Mouse (Mus musculus): ENCODE results near the gene Arsa. TPM values are rescaled to one million over a fixed set of nuclear protein-coding genes. Genes with fewer than 3 reads are reported as not detected.

Gene Arsa
- polyA plus RNA-seq, 1 experiment from 2014 or later, result 5.0 TPM

GRCm38 (mm10) chr15:89465052-89465451 lies 12.2 kb downstream of the Arsa start:
- Histone ChIP-seq H3K27ac (ENCODE audit: low read length) (no peak overlapping the region), H3K4me3 (ENCODE audit: low read depth, low read length) (no peak overlapping the region), H3K36me3 (ENCODE audit: control insufficient read depth, insufficient read depth) (no peaks in the 10 kb centered on the region), H3K9ac (ENCODE audit: low read depth, low read length) (no peak overlapping the region), H3K4me1 (ENCODE audit: control insufficient read depth, low read depth, low read length) (no peaks in the 10 kb centered on the region), H3K9me3 (replicated peaks; ENCODE audit: control insufficient read depth, low read length) (no peaks in the 10 kb centered on the region), H3K4me2 (ENCODE audit: low read depth, low read length) (no peak overlapping the region), H3K27me3 (ENCODE audit: control insufficient read depth, insufficient read depth, low read depth, low read length) (no peaks in the 10 kb centered on the region)
- ATAC-seq (ENCODE audit: low read depth), result no peak
- WGBS (ENCODE audit: insufficient replicate concordance), result 16% methylated on average over 1 of the region's 1 CpGs

GRCm38 (mm10) chr15:89463334-89464235 lies 13.6 kb downstream of the Arsa start:
- Histone ChIP-seq H3K9ac (ENCODE audit: low read depth, low read length) (no peak overlapping the region), H3K27ac (ENCODE audit: low read length) (no peak overlapping the region), H3K27me3 (ENCODE audit: control insufficient read depth, insufficient read depth, low read depth, low read length) (peaks cover 4% of the 10 kb centered on the region), H3K4me1 (ENCODE audit: control insufficient read depth, low read depth, low read length) (no peaks in the 10 kb centered on the region), H3K4me3 (ENCODE audit: low read depth, low read length) (no peak overlapping the region), H3K9me3 (replicated peaks; ENCODE audit: control insufficient read depth, low read length) (no peaks in the 10 kb centered on the region), H3K36me3 (ENCODE audit: control insufficient read depth, insufficient read depth) (no peaks in the 10 kb centered on the region), H3K4me2 (ENCODE audit: low read depth, low read length) (no peak overlapping the region)
- WGBS (ENCODE audit: insufficient replicate concordance), result 27% methylated on average over 5 of the region's 5 CpGs
- no peak for ATAC-seq (ENCODE audit: low read depth)

- no peaks in the 10 kb centered on the region for H3K36me3 ChIP-seq (ENCODE audit: control insufficient read depth, insufficient read depth)
- no peak overlapping the region for H3K4me3 ChIP-seq (ENCODE audit: low read depth, low read length)
- no peak overlapping the region for H3K27ac ChIP-seq (ENCODE audit: low read length)
- no peak overlapping the region for H3K9ac ChIP-seq (ENCODE audit: low read depth, low read length)
- no peak overlapping the region for H3K4me2 ChIP-seq (ENCODE audit: low read depth, low read length)
- no peaks in the 10 kb centered on the region for H3K4me1 ChIP-seq (ENCODE audit: control insufficient read depth, low read depth, low read length)
- ATAC-seq (ENCODE audit: low read depth), result no peak
- 56% methylated on average over 7 of the region's 7 CpGs for WGBS (ENCODE audit: insufficient replicate concordance)
- H3K9me3 ChIP-seq (replicated peaks; ENCODE audit: control insufficient read depth, low read length), result no peaks in the 10 kb centered on the region
- H3K27me3 ChIP-seq (ENCODE audit: control insufficient read depth, insufficient read depth, low read depth, low read length), result peaks cover 7% of the 10 kb centered on the region
Observed at GRCm38 (mm10) chr15:89462176-89462575, 15.0 kb downstream of the Arsa start.

- Histone ChIP-seq H3K27ac (ENCODE audit: low read length) (no peak overlapping the region), H3K4me1 (ENCODE audit: control insufficient read depth, low read depth, low read length) (no peaks in the 10 kb centered on the region), H3K4me2 (ENCODE audit: low read depth, low read length) (no peak overlapping the region), H3K4me3 (ENCODE audit: low read depth, low read length) (no peak overlapping the region), H3K9me3 (replicated peaks; ENCODE audit: control insufficient read depth, low read length) (no peaks in the 10 kb centered on the region), H3K36me3 (ENCODE audit: control insufficient read depth, insufficient read depth) (no peaks in the 10 kb centered on the region), H3K9ac (ENCODE audit: low read depth, low read length) (no peak overlapping the region), H3K27me3 (ENCODE audit: control insufficient read depth, insufficient read depth, low read depth, low read length) (peaks cover 7% of the 10 kb centered on the region)
- WGBS (ENCODE audit: insufficient replicate concordance), result 68% methylated on average over 15 of the region's 15 CpGs
- no peak for ATAC-seq (ENCODE audit: low read depth)
Observed at GRCm38 (mm10) chr15:89461321-89461720, 15.9 kb downstream of the Arsa start.

GRCm38 (mm10) chr15:89460298-89460697 lies 16.9 kb downstream of the Arsa start:
- H3K4me3 ChIP-seq (ENCODE audit: low read depth, low read length), result no peak overlapping the region
- H3K9ac ChIP-seq (ENCODE audit: low read depth, low read length), result no peak overlapping the region
- H3K4me2 ChIP-seq (ENCODE audit: low read depth, low read length), result no peak overlapping the region
- no peaks in the 10 kb centered on the region for H3K36me3 ChIP-seq (ENCODE audit: control insufficient read depth, insufficient read depth)
- ATAC-seq (ENCODE audit: low read depth), result no peak
- peaks cover 7% of the 10 kb centered on the region for H3K27me3 ChIP-seq (ENCODE audit: control insufficient read depth, insufficient read depth, low read depth, low read length)
- H3K9me3 ChIP-seq (replicated peaks; ENCODE audit: control insufficient read depth, low read length), result no peaks in the 10 kb centered on the region
- H3K27ac ChIP-seq (ENCODE audit: low read length), result no peak overlapping the region
- WGBS (ENCODE audit: insufficient replicate concordance), result 60% methylated on average over 10 of the region's 10 CpGs
- no peaks in the 10 kb centered on the region for H3K4me1 ChIP-seq (ENCODE audit: control insufficient read depth, low read depth, low read length)

GRCm38 (mm10) chr15:89459821-89460220 lies 17.4 kb downstream of the Arsa start:
- 53% methylated on average over 7 of the region's 7 CpGs for WGBS (ENCODE audit: insufficient replicate concordance)
- H3K4me2 ChIP-seq (ENCODE audit: low read depth, low read length), result no peak overlapping the region
- peaks cover 11% of the 10 kb centered on the region for H3K27me3 ChIP-seq (ENCODE audit: control insufficient read depth, insufficient read depth, low read depth, low read length)
- no peak overlapping the region for H3K9ac ChIP-seq (ENCODE audit: low read depth, low read length)
- H3K4me1 ChIP-seq (ENCODE audit: control insufficient read depth, low read depth, low read length), result no peaks in the 10 kb centered on the region
- no peak for ATAC-seq (ENCODE audit: low read depth)
- no peak overlapping the region for H3K4me3 ChIP-seq (ENCODE audit: low read depth, low read length)
- no peak overlapping the region for H3K27ac ChIP-seq (ENCODE audit: low read length)
- no peaks in the 10 kb centered on the region for H3K9me3 ChIP-seq (replicated peaks; ENCODE audit: control insufficient read depth, low read length)
- H3K36me3 ChIP-seq (ENCODE audit: control insufficient read depth, insufficient read depth), result no peaks in the 10 kb centered on the region

GRCm38 (mm10) chr15:89458942-89459341 lies 18.3 kb downstream of the Arsa start:
- H3K4me1 ChIP-seq (ENCODE audit: control insufficient read depth, low read depth, low read length), result peaks cover 3% of the 10 kb centered on the region
- no peaks in the 10 kb centered on the region for H3K9me3 ChIP-seq (replicated peaks; ENCODE audit: control insufficient read depth, low read length)
- H3K36me3 ChIP-seq (ENCODE audit: control insufficient read depth, insufficient read depth), result no peaks in the 10 kb centered on the region
- no peak overlapping the region for H3K9ac ChIP-seq (ENCODE audit: low read depth, low read length)
- no peak overlapping the region for H3K4me2 ChIP-seq (ENCODE audit: low read depth, low read length)
- no peak for ATAC-seq (ENCODE audit: low read depth)
- no peak overlapping the region for H3K27ac ChIP-seq (ENCODE audit: low read length)
- 25% methylated on average over 15 of the region's 15 CpGs for WGBS (ENCODE audit: insufficient replicate concordance)
- peaks cover 20% of the 10 kb centered on the region for H3K27me3 ChIP-seq (ENCODE audit: control insufficient read depth, insufficient read depth, low read depth, low read length)
- H3K4me3 ChIP-seq (ENCODE audit: low read depth, low read length), result no peak overlapping the region

GRCm38 (mm10) chr15:89455642-89456041 lies 21.6 kb downstream of the Arsa start:
- H3K9ac ChIP-seq (ENCODE audit: low read depth, low read length), result no peak overlapping the region
- no peak for ATAC-seq (ENCODE audit: low read depth)
- H3K27ac ChIP-seq (ENCODE audit: low read length), result no peak overlapping the region
- H3K4me3 ChIP-seq (ENCODE audit: low read depth, low read length), result no peak overlapping the region
- no peaks in the 10 kb centered on the region for H3K36me3 ChIP-seq (ENCODE audit: control insufficient read depth, insufficient read depth)
- no peaks in the 10 kb centered on the region for H3K9me3 ChIP-seq (replicated peaks; ENCODE audit: control insufficient read depth, low read length)
- H3K4me2 ChIP-seq (ENCODE audit: low read depth, low read length), result no peak overlapping the region
- peaks cover 5% of the 10 kb centered on the region for H3K4me1 ChIP-seq (ENCODE audit: control insufficient read depth, low read depth, low read length)
- 52% methylated on average over 6 of the region's 6 CpGs for WGBS (ENCODE audit: insufficient replicate concordance)
- peaks cover 30% of the 10 kb centered on the region for H3K27me3 ChIP-seq (ENCODE audit: control insufficient read depth, insufficient read depth, low read depth, low read length)

GRCm38 (mm10) chr15:89454857-89455256 lies 22.4 kb downstream of the Arsa start:
- H3K4me2 ChIP-seq (ENCODE audit: low read depth, low read length), result no peak overlapping the region
- no peak for ATAC-seq (ENCODE audit: low read depth)
- H3K4me1 ChIP-seq (ENCODE audit: control insufficient read depth, low read depth, low read length), result peaks cover 5% of the 10 kb centered on the region
- H3K4me3 ChIP-seq (ENCODE audit: low read depth, low read length), result no peak overlapping the region
- WGBS (ENCODE audit: insufficient replicate concordance), result 30% methylated on average over 4 of the region's 6 CpGs
- no peak overlapping the region for H3K9ac ChIP-seq (ENCODE audit: low read depth, low read length)
- H3K27ac ChIP-seq (ENCODE audit: low read length), result no peak overlapping the region
- H3K36me3 ChIP-seq (ENCODE audit: control insufficient read depth, insufficient read depth), result no peaks in the 10 kb centered on the region
- H3K27me3 ChIP-seq (ENCODE audit: control insufficient read depth, insufficient read depth, low read depth, low read length), result peaks cover 30% of the 10 kb centered on the region
- no peaks in the 10 kb centered on the region for H3K9me3 ChIP-seq (replicated peaks; ENCODE audit: control insufficient read depth, low read length)
